Mouse (Mus musculus): Measurements from ENCODE around the gene Artn.

- no peak for TF ChIP-seq CTCF (IDR thresholded peaks at IDR 0.05; ENCODE audit: borderline replicate concordance, insufficient read depth, low read depth, low read length)
- no peak for TF ChIP-seq POLR2A (IDR thresholded peaks at IDR 0.05; ENCODE audit: borderline replicate concordance, insufficient read depth, low read length)
These were observed 24.8 kb downstream of the Artn start for GRCm38 (mm10) chr4:117904761-117905160.
